Mouse (Mus musculus) retina, postnatal 7 days (tissue): ENCODE measurements around the gene Hnrnpr.

Experiments
- DNase-seq: peaks from one replicate; pipeline ENCODE4 v3.0.0-alpha.2; 2012; ENCODE audit warnings: low read depth, low spot score

The Hnrnpr gene

DNA sequence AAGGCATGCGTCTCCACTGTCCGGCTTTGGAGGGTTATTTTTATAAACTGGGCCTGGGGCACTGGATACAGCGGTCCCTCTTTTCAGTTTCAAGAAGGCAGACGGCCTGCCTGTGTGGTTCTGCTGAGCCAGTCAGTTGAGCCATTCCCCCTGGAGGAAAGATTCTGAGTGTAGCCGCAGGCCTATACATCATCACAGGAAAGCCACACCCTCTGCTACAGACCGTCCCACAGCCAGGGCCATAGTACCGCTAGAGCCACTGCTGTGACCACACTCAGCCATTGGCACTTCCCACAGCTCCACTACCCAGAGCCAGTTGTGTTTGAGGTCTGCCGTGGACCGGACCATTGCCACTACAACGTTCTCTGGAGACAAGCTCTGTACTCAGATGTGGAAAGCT, 91.1 kb downstream of the Hnrnpr start:
- DNase-seq = no peak

DNA sequence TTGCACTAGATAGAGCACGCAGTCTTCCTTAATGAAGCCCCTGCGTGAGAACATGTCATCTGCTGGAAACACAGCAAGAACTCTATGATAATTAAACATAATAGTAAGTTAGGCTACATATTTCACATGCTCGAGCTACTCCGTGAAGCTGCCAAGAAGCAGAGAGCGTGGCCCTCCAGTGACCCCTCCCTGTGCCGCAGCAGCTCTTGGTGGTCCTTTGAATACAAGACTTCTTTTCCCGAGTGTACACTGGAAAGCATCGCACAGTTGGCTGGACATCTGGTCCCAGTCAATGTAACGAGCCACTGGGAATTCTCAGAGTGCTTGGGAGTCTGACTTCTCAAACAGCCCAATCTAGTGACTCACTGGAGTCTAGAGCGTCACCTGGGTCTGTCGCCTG, 97.1 kb downstream of the Hnrnpr start:
- DNase-seq = no peak
